Mouse (Mus musculus) bone marrow macrophage, adult 2 months (primary cell): ENCODE data around the gene Tab2. TPM values are rescaled to one million over a fixed set of nuclear protein-coding genes. Genes with fewer than 3 reads are reported as not detected.

Experiments used
- H3K27ac ChIP-seq: 2 replicates; pipeline ENCODE4 v1.5.1; 2012; ENCODE audit warnings: low read depth, low read length; ENCODE audit not compliant: insufficient read depth
- H3K4me1 ChIP-seq: 2 replicates; pipeline ENCODE4 v1.6.1; 2012; ENCODE audit warnings: low read length; ENCODE audit not compliant: control insufficient read depth, insufficient read depth
- H3K4me3 ChIP-seq: 2 replicates; pipeline ENCODE4 v1.5.1; 2012; ENCODE audit warnings: mild to moderate bottlenecking, low read length, moderate library complexity; ENCODE audit not compliant: insufficient read depth
- CTCF ChIP-seq: IDR thresholded peaks from 2 replicates; pipeline ENCODE4 v1.5.1; 2012; ENCODE audit warnings: low read depth, mild to moderate bottlenecking, low read length, moderate library complexity
- POLR2A ChIP-seq: IDR thresholded peaks from 2 replicates; pipeline ENCODE4 v1.6.1; 2012; ENCODE audit warnings: mild to moderate bottlenecking, low read depth, low read length, borderline replicate concordance
- polyA plus RNA-seq: library from polyadenylated mRNA; stranded (reverse); fragments of >200 nt; gene quantifications from 2 replicates; pipeline ENCODE4 v1.2.4, GENCODE M21; 2012; ENCODE audit not compliant: missing spikeins, insufficient read depth, insufficient read length

Tab2 gene
- polyA plus RNA-seq, 1 experiment, result 142 TPM

GRCm38 (mm10) chr10:7954989-7955633 is 919 bp downstream of the Tab2 start:
- H3K4me1 ChIP-seq, result peaks cover 17% of the 10 kb centered on the region
- TF ChIP-seq POLR2A, result no peak
- no peak for TF ChIP-seq CTCF
- H3K27ac ChIP-seq, result peak overlapping the region; percentile 76
- H3K4me3 ChIP-seq, result peak overlapping the region; percentile 94

- no peak for TF ChIP-seq CTCF
- TF ChIP-seq POLR2A, result no peak
- H3K4me1 ChIP-seq, result peaks cover 17% of the 10 kb centered on the region
- peak overlapping the region; percentile 94 for H3K4me3 ChIP-seq
- peak overlapping the region; percentile 76 for H3K27ac ChIP-seq
Measured at GRCm38 (mm10) chr10:7954627-7954988, 1.4 kb downstream of the Tab2 start.

GRCm38 (mm10) chr10:7943006-7943405 is 13.0 kb downstream of the Tab2 start:
- peaks cover 12% of the 10 kb centered on the region for H3K4me1 ChIP-seq
- no peak for TF ChIP-seq CTCF
- TF ChIP-seq POLR2A, result no peak
- H3K27ac ChIP-seq, result no peak overlapping the region
- no peak overlapping the region for H3K4me3 ChIP-seq

- Histone ChIP-seq H3K4me3 (no peak overlapping the region), H3K4me1 (peaks cover 23% of the 10 kb centered on the region), H3K27ac (no peak overlapping the region; the same call in 1 of the 2 replicates)
- TF ChIP-seq CTCF (no peak), POLR2A (no peak)
Measured at GRCm38 (mm10) chr10:7936556-7937192, 19.4 kb downstream of the Tab2 start.

- Histone ChIP-seq H3K4me1 (peaks cover 19% of the 10 kb centered on the region), H3K27ac (no peak overlapping the region), H3K4me3 (no peak overlapping the region)
- no peak for TF ChIP-seq POLR2A
- TF ChIP-seq CTCF, result no peak
Measured at GRCm38 (mm10) chr10:7932958-7933357, 23.1 kb downstream of the Tab2 start.

- peaks cover 20% of the 10 kb centered on the region for H3K4me1 ChIP-seq
- TF ChIP-seq CTCF (no peak), POLR2A (no peak)
- H3K27ac ChIP-seq, result no peak overlapping the region
- H3K4me3 ChIP-seq, result no peak overlapping the region
Measured at GRCm38 (mm10) chr10:7928996-7929395, 27.0 kb downstream of the Tab2 start.

- Histone ChIP-seq H3K4me1 (peaks cover 22% of the 10 kb centered on the region), H3K27ac (no peak overlapping the region), H3K4me3 (no peak overlapping the region)
- TF ChIP-seq CTCF (no peak), POLR2A (no peak)
Measured at GRCm38 (mm10) chr10:7925481-7925880, 30.5 kb downstream of the Tab2 start.

- H3K4me3 ChIP-seq, result no peak overlapping the region
- TF ChIP-seq CTCF (no peak), POLR2A (no peak)
Measured at GRCm38 (mm10) chr10:7923433-7923832, 32.6 kb downstream of the Tab2 start.

GRCm38 (mm10) chr10:7911268-7911667 is 44.8 kb downstream of the Tab2 start:
- Histone ChIP-seq H3K4me3 (no peak overlapping the region), H3K4me1 (no peaks in the 10 kb centered on the region), H3K27ac (no peak overlapping the region)
- no peak for TF ChIP-seq POLR2A
- TF ChIP-seq CTCF, result no peak

More at GRCm38 (mm10) chr10:7923433-7923832, 32.6 kb downstream of the Tab2 start:
- Histone ChIP-seq H3K27ac (peak overlapping the region; percentile 62), H3K4me1 (peaks cover 33% of the 10 kb centered on the region)

- Histone ChIP-seq H3K27ac (no peak overlapping the region), H3K4me3 (no peak overlapping the region), H3K4me1 (no peaks in the 10 kb centered on the region)
- TF ChIP-seq POLR2A (no peak), CTCF (no peak)
Measured at GRCm38 (mm10) chr10:7907151-7907550, 48.9 kb downstream of the Tab2 start.
